Mouse (Mus musculus) thymus, postnatal 14 days (tissue): ENCODE measurements at regions not wholly inside any gene's neighbourhood (a gene's known extent, or its start where the extent isn't known, plus 50 kb on each side); places are given as distances from the start of the nearest gene placed in this dataset.

Experiments
- DNase-seq: peaks from one replicate; pipeline ENCODE4 v3.0.0; 2021

DNA sequence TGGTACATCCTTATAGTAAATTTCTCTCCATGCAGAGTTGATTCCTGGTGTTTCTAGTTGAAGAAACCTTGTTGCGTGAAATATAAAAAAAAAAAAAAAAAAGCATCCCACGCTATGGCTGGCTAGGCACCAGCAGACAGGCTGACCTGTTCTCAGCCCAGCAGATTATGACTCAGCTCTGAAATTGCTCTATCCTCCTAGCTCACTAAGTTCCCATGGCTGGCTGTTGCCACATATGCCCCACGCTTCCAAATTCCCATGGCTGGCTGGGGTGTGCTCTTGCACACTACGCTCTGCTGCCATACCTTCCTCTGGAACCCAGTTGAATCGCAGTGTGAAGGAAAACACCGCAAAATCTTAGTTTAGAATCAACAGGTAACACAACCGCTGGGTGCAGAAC is 270.1 kb downstream of the Mid1ip1 start:
- DNase-seq: no peak

DNA sequence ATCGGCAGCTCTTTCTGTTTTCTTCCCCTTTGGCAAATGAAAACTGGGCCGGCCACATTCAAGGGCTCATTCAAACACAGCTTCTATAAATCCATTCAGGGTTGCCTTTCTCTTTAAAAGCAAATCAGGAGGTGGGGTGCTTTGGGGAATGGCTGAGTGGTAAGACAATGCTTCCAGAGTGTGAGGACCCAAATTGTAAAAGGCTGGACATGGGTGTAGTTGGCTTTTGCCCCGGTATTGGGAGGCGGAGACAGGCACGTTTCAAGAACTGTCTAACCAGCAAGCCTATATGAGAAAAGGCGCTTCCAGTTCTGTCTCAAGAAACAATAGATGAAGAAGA is 277.0 kb downstream of the Mid1ip1 start:
- no peak for DNase-seq

DNA sequence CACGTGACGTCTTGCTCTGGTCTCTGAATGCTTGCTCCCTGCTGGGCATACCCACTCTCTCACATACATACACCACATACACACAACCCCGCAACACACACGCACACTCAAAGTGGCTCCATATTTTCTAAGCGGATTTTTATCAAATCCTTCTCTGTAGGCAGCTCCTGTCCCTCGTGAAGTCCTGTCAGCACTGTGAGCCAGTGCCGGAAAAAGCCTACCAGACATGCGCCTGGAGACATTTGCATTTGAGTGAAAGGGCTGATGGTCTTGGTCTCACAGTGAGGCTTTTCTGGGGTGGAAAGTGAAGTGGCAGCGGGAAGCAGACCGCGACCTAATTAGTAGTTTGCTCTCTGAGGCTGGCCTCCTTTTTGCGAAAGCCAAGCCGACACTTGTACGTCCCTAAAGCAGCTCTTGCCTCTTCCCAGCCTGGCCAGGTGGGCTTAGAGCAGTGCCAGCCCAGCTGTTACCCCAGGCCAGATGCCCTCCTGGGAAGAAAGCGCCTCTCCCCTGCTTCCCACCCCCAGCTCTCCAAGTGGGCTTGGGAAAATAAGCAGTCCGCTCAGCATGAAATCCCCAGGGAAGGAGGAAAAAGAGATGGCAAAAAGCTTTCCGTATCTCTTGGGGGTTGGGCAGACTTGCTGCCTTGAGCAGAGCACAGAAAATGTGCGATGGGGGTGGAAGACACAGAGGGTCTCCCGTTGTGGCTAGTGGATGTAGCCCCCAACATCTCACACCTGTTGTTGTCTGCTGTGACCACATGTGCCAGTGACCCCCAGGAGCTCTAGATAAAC is 277.6 kb downstream of the Mid1ip1 start:
- no peak for DNase-seq

DNA sequence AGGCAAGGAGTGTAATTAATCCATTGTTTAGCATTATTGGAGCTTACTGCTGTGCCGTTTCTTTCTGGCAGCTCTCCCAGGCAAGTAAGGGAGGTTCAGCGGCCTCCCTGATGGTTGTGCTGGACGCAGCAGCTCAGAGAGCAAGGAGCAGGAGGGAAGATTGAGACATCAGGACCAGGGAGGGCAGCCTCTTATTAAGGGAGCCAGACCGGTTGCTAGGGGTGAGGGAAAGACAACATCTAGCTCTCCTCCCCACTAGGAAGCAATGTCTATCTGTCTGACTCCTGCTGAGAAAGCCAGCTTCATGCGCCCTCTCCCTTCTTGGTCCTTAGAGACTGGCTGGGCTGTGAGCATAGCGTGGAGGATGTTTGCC is 278.2 kb downstream of the Mid1ip1 start:
- DNase-seq: no peak

DNA sequence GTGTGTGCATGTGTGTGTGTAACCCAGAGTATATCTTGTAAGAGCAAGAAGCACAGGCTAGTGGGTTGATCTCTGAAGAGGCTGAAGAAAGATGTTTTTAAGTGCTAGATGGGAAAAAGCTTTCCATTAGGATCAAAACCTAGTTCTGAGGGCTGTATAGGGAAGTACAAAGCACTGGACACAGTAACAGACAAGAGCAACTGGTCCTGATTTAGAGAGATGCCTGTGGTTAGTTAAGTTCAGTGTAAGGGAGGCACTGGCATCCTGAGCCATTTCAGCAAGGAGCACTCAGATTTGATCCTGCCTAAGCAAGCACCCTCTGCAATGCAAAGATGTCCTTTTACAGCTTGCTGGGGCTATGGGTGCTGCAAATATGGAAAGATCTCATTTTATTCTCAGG is 280.1 kb downstream of the Mid1ip1 start:
- no peak for DNase-seq

DNA sequence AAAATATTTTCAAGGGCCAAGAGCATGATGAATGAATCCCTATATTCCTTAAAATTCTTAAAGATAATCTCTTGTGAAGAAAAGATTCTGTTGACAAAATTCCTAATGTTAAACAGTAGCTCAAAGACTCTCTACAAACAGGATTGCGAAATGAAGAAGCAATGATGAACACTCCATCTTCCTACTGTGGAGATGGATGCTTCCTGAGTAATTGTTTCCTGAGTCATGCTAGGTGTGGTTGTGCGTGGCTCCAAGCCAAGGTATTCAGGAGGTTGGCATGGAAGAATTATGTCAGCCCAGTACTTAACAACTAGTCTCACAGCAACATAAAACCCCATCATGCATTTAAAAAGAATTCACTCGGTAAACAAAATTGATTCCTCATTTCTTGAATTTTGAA is 286.4 kb downstream of the Mid1ip1 start:
- no peak for DNase-seq

DNA sequence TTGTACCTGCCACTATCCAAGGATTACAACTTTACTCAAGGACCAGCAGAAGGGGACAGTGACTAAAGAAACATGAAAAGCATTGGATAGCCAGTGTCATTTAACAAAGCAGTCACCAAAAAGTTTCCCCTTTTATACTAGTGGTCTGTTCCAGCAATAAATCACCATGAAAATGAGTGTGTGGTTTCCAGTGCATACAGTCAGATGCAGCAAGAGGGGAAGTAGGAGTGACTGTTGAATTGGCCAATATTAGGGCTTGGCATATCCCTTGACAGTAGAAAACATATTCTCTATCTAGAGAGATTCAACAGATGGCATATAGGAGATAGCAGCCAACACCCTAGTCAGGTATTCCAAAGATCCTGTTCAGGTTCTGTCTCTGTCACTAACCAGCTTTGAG is 259.8 kb upstream of the H2al1a start:
- no peak for DNase-seq

DNA sequence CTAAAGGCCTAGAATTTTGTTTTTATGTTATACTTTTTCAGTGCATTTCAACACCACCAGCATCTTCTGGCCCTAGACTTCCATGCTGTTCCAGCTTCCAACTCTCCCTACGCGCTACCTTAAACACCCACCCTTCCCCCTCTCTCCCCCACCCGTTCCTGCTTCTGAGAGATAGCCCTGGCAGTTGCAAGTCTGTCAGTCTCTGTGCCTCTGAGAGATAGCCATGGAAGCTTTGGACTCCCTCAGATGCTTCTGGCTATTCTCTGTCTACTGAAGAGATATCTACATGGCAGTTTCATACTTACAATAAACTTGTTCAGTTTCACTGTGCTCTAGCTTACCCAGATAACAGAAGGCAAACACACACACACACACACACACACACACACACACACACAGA is 252.3 kb upstream of the H2al1a start:
- DNase-seq: no peak

DNA sequence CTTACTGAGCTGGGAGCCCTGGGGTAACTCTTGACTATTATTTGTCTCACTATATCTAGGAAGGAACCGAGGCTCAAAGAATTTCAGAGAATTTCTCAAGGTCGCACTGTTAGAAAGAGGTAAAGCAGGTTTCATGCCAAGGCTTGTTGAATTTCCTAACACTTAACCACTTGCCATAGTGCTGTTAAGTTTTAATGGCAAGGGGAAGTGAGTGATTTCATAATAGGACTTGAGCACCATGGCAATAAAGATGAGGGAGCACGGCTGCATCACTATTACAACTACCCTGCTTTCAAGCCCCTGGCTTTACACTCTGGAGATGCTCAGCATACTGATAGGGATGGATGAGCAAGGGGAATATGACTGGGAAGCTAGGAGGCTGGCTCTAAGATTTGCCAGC is 216.9 kb upstream of the H2al1a start:
- no peak for DNase-seq

DNA sequence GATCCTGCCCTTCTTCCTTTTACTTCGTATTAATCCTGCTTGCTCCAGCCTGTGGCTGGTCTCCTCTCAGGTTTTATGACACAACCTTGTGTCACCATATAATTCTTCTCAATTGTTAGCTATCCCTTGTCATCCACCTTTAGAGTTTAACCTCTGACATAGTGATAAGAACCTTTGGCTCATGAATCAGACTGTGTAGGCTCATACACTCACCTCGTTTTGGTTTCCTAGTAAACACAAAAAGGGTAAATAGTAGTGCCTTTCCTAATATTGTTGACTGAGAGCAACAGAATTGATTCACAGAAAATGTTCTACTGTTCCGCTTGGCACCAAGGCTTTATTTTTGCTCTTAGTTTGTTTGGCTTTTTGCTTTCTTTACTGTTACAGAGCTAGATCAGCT is 216.2 kb upstream of the H2al1a start:
- no peak for DNase-seq

DNA sequence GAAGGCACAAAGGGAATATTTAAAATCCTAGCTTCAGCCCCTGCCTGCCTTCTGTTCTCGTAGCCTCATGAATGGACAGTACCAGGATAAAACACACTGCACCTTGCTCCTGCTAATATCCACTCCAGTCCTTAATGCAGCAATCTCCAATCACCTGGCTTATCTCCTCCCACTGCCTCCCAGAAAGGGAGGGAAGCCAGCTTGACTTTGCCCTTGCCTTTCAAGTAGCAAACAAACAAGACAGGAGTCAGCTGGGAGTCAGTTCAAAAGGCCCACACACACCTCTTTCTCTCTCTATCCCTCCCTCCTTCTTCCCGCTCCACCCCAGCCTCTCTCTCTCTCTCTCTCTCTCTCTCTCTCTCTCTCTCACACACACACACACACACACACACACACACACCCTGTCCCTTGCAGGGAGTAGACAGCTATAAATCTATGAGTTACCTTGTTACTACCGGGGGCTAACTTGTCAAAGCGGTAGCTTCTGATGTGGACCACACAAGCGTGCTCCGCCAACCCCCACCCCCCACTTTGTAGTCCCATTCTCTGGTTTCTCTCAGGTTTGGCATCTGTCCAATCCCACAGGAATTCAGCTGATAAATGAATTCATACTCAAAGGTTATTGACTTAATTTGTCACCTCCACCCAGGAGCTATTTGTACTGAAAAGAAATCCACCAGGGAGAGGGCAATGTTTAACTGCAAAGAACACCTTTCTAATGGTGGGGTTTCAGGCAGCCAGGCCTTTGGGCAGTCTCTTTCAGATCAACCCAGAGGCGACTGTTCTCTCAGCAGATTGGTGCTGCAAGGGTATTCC is 212.6 kb upstream of the H2al1a start:
- no peak for DNase-seq

DNA sequence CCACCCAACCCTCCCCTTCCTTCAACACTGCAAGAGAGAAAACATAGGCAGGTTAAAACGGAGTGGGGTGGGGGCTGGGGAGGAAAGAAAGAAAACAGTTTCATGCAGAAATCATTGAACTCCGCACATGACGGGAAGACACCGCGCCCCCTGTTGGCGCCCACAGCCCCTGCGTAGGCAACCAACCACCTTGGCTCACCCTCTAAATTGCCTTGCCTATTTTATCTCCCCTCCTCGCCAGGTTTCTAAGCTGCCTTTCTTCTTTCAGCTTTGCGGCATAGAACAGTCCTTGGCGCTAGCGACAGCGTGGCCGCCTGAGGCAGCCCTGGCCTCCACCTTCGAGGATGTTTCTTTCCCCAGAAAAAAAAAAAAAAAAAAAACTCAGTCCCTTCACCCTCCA is 211.1 kb upstream of the H2al1a start:
- DNase-seq: peak; percentile 55

DNA sequence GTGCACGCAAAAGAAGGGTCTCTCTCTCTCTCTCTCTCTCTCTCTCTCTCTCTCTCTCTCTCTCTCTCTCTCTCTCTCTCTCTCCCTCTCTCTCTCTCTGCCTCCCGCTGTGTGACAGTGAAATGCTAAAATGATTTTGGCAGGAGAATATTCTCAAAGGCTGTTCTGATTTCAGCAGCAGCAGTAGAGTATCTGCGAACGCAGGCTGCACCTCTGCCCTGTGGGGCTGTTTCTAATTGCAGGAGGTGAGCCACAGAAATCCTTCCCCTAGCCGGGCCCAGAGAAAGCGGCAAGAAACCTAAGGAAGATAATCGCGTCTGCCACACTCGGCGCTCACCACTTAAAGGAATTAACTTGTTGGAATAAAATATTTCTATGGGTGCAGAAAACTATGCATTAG is 210.6 kb upstream of the H2al1a start:
- no peak for DNase-seq

DNA sequence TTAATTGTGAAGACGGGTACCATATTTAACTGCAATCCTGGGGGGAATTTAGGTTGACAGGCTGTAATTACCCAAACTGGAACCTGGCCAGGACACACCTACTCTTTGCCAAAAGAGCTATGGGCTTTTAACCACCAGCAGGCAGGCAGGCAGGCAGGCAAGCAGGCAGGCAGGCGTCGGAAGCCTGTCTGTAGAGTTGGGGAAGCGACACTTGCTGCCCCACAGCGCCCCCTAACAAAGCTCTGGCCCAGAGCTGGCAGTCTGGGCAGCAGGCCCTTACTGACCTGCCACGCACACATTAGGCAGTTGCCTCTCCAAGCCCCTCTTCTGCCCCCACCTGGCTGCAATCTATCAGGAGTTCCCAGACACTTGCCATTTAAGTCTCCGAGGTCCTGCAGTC is 208.6 kb upstream of the H2al1a start:
- peak; percentile 18 for DNase-seq

DNA sequence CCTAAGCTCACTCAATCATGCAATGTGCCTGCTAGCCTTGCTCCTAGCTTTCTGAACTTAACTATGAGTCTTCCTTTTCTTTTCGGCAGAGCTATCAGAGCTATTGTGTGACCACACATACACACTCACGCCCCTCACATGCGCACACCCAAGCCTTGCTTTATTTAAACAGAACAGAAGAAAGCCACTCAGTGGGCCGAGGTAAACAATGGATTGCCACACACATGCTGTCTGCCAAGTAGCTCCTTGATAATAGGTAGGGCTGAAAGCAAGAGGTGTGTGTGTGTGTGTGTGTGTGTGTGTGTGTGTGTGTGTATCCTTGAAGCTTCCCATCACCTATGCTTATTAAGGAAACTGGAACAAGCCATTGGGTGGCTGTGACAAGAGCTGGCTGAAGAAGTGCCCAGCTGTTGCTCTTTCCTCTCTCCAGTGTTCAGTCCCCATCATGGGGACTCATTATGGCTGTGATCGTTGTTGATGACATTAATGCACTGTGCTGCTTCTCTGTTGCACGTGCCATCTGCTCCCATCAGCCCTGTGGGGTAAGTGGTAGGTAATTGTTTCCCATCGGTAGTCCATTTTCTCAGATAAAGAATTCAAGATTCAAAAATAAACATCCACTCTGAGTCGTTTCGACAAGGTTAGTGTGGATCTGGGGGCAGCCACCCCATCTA is 201.3 kb upstream of the H2al1a start:
- DNase-seq: no peak

DNA sequence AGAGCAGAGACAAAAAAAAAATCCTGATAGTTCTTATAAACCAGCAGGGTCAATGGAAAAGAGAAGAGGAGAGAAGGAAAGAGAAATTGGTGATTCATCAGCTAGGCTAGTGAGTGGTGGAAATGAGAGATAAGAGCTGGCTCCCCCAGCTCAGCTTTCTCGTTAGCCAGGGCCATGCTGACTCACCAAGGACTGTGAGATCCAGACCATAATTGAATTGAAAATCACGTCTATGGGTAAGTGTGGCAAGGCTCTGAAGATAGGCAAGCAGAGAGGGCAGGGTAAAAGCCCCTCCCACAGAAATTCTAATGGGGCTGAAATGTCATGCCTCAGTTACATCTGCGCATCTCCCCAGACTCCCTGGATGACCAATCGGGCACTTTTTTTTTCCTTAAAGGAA is 200.7 kb upstream of the H2al1a start:
- no peak for DNase-seq

DNA sequence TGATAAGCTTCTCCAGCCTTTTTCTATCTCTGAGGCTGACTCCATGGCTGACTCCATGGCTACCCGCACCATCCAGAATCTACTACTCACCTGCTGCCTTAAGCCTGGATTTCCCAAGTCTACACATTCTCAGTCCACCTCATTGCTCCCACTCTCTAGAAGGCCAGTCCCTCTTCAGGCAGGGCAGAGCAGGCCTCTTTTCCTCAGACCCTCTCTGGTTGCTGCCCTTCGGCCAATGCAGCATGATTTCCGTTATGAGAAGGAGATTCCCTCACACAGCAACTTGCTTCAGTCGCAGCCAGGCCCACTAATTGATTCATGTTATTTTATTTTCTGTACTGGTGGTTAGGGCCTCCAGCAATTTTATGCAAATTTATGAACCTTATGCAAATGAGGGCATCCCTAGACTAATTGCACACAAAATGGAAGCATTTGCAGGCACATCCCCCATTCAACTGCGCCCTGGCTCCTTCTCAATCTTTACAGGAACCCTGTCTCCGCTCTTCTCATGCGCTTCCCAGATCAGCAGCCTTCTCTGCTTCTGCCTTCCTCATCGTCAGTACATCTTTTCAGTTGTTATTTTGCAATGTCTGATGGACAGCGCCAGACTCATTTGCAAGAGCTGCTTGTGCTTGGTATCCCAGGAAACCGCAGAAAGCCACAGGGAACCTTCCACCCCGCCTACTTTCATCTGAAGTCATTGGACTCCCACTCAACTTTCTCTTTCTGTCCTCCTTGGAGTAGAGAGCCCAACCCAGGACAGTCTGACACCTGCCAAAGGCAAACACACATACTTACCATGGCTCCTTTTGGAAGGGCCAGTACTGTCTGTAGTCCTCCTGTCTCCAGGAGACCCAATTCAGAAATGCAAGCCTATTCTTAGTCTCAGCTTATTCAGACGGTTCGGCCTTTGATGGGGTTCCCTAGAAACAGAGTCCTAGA is 199.6 kb upstream of the H2al1a start:
- DNase-seq: no peak

DNA sequence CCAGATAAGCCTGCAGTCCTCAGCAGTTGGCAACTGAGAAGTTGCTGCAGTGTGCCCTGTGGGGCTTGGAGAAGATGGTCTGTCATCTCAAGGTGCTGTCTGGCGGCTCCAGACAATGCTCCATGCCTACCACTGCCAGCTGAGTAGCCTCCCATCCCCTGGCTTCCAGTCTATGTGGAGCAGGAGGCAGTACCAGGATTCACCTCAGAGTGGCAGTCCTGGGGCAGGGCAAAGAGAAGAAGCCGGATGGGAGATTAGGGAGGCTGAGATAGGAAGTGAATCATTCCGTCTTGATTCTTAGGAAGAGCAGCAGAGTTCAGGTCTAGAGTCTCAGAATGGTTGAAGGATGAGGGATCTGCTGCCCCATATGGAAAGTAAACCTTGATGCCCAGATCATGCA is 198.1 kb upstream of the H2al1a start:
- DNase-seq: no peak

DNA sequence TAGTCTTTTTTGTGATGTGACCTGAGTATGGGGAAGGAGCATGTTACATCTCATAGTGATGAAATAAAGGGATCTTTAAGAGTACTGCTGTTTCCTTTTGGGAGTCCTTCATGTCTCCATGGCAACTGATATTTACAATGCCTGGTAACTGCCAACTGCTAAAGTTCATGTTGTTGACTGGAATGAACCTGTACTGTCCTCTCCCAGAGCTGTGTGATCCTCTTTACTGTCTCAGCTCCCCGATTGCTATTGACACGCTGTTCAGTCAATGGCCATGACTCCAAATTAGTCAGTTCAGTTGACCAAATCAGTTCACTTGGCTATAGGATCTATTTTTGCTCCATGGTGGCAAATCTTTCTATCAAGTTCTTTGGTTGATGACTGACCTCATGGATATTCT is 167.8 kb upstream of the H2al1a start:
- DNase-seq: no peak

DNA sequence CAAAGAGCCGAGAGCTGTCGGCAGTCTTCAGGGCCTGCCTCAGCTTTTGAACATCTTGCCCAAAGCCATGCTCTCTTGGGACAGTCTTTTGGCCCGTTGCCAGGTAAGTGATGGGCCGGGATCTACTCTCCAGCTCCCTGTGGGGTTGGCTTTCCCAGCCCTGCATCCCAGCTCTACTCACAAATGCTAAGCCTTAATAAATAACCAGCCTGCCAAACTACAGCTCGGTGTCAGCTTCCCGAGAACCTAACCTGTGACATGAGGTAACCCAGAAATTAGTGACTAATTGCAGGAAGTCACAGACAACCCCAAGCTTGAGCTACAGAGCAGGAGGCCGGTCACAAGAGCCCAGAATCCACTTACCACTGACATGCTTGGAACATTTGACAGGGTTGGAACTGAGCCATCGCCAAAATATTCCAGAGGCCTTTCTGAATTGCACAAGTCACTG is 159.1 kb upstream of the H2al1a start:
- DNase-seq: no peak

DNA sequence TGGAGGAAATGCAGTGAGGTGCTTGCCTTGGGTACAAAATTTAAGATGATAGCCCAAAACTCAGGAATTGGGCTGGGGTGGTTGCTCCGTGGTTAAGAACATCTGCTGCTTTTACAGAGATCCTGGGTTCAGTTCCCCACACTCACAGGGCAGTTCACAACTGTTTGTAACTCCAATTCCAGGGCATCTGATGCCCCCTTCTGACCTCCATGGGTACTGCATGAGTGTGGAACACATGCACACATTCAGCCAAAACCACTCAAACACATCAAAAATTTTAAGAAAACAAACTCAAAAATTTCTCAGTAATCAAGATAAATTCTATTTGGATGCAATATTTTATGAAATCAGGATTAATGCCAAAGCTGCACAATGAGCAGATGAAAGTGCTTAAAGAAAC is 157.8 kb upstream of the H2al1a start:
- DNase-seq: peak; percentile 5

DNA sequence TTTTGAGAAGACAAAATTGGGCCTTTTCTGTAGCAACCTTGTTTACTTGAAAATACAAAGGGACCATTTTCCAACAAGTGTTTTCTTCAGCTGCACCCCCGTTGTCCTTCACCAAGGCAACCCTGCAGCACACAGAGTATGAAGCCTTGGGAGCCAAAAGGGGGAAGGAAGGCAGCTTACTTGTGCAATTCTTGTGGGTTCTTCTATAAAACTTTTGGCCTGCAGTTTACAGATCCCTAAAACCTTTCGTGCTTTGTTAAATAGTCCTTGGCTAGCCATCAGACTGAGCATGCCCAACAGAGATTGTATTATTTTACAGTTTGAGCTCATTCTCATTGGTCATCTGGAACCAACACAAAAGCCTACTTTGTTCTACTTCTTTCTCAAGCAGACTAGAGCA is 140.6 kb upstream of the H2al1a start:
- no peak for DNase-seq

DNA sequence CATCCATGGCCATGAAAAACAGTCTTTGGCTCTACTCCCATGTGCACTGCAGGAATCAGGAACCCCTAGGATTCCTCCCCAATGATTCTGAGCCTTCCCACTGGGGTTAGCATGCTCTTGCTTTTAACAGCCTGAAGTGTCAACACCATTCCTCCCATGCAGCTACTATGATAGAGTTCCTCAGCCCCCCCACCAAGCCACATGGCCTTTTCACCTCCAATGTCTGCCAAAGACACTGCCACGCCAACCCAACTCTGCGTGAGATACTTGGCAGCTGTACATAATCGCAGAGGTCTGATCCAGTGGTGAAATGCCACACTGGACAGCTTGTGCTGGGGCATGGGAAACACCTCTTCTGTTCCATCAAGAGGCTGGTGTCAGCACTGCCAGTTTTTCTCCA is 128.6 kb upstream of the H2al1a start:
- DNase-seq: no peak
